Mouse (Mus musculus): Measurements from ENCODE around the gene Tulp1. TPM values are rescaled to one million over a fixed set of nuclear protein-coding genes. Genes with fewer than 3 reads are reported as not detected.
"Not testable (repeated sequence)": the region's sequence is repeated elsewhere in the genome, so short reads cannot be mapped to it uniquely, and the experiment has no call there.

Gene Tulp1
- total RNA-seq, 2 experiments from 2014 or later = not detected

GRCm38 (mm10) chr17:28371286-28371685 is 6.3 kb upstream of the Tulp1 start:
- no peak for ATAC-seq (replicated peaks; ENCODE audit: poor library complexity)

GRCm38 (mm10) chr17:28369056-28369455 is 4.0 kb upstream of the Tulp1 start:
- no peak for ATAC-seq (replicated peaks; ENCODE audit: poor library complexity)

- peak; percentile 94 for ATAC-seq (replicated peaks; ENCODE audit: poor library complexity)
These were observed 3.4 kb upstream of the Tulp1 start for GRCm38 (mm10) chr17:28368449-28368848.

- ATAC-seq (replicated peaks; ENCODE audit: poor library complexity) = no peak
These were observed 1.5 kb downstream of the Tulp1 start for GRCm38 (mm10) chr17:28363507-28363906.

GRCm38 (mm10) chr17:28362653-28363292 is 2.2 kb downstream of the Tulp1 start:
- no peak for ATAC-seq (replicated peaks; ENCODE audit: poor library complexity)

GRCm38 (mm10) chr17:28361921-28362652 is 2.9 kb downstream of the Tulp1 start:
- ATAC-seq (replicated peaks; ENCODE audit: poor library complexity) = no peak

GRCm38 (mm10) chr17:28360531-28361277 is 4.3 kb downstream of the Tulp1 start:
- no peak for ATAC-seq (replicated peaks; ENCODE audit: poor library complexity)

- ATAC-seq (replicated peaks; ENCODE audit: poor library complexity) = not testable (repeated sequence)
These were observed 6.3 kb downstream of the Tulp1 start for GRCm38 (mm10) chr17:28358576-28359261.

- no peak for ATAC-seq (replicated peaks; ENCODE audit: poor library complexity)
These were observed 9.2 kb downstream of the Tulp1 start for GRCm38 (mm10) chr17:28355871-28356270.

- no peak for ATAC-seq (replicated peaks; ENCODE audit: poor library complexity)
These were observed 13.0 kb downstream of the Tulp1 start for GRCm38 (mm10) chr17:28352018-28352417.

- no peak for ATAC-seq (replicated peaks; ENCODE audit: poor library complexity)
These were observed 13.6 kb downstream of the Tulp1 start for GRCm38 (mm10) chr17:28351353-28351890.

- peak; percentile 70 for ATAC-seq (replicated peaks; ENCODE audit: poor library complexity)
These were observed 14.3 kb downstream of the Tulp1 start, which contains the start of gene Tead3 for GRCm38 (mm10) chr17:28350466-28351352. Gene Tead3 (minus strand): TSS chr17:28350817.

- peak; percentile 8; the same call in 1 of the 2 replicates for ATAC-seq (replicated peaks; ENCODE audit: poor library complexity)
These were observed 15.0 kb downstream of the Tulp1 start for GRCm38 (mm10) chr17:28349901-28350465.

GRCm38 (mm10) chr17:28349264-28349880 is 15.7 kb downstream of the Tulp1 start:
- no peak for ATAC-seq (replicated peaks; ENCODE audit: poor library complexity)

GRCm38 (mm10) chr17:28348211-28348610 is 16.8 kb downstream of the Tulp1 start:
- ATAC-seq (replicated peaks; ENCODE audit: poor library complexity) = no peak

- ATAC-seq (replicated peaks; ENCODE audit: poor library complexity) = no peak
These were observed 17.7 kb downstream of the Tulp1 start for GRCm38 (mm10) chr17:28347327-28347726.

- ATAC-seq (replicated peaks; ENCODE audit: poor library complexity) = no peak
These were observed 19.1 kb downstream of the Tulp1 start for GRCm38 (mm10) chr17:28345882-28346281.

GRCm38 (mm10) chr17:28345271-28345721 is 19.7 kb downstream of the Tulp1 start:
- ATAC-seq (replicated peaks; ENCODE audit: poor library complexity) = no peak

GRCm38 (mm10) chr17:28344670-28345069 is 20.4 kb downstream of the Tulp1 start:
- ATAC-seq (replicated peaks; ENCODE audit: poor library complexity) = no peak

Data from megakaryocyte progenitor cell, adult 5-6 weeks (primary cell).